In the genomic region with DNA sequence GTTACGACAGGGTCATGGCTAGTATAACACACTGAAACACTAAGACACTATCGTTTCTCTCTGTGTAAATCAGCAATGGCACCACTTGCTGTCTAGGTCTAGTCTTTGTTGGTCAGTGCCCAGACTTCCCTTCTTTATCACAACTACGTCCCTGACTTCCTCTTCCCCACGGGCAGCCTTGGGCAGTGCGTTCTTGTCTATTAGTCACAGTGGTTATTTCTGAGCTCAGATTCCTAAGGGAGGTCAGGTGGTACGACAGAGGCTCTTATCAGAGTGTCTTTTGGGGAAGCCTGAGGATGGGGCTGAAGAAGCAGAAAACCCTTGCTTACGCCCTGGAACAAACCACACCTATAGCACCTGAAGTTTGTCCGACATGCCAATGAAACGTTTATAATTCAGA, we compare ENCODE assay signal across 21 mouse cellular contexts. TPM values are rescaled to one million over a fixed set of nuclear protein-coding genes. Genes with fewer than 3 reads are reported as not detected.
A peak's percentile ranks its signal among the peaks of the same experiment; 100 is the strongest.
DNase-seq lines count a peak whose midpoint lies in the region; ATAC-seq and TF ChIP-seq lines count a peak whose summit lies in the region.
"Had no signal": no experiment of that assay in that cellular context is flagged by ENCODE, and none has a peak within 500 bp of the region (broad histone marks: within the 10 kb centered on the region; RNA-seq: fewer than 3 reads in every experiment).

No protein-coding gene starts in this region.

- no peaks in the 10 kb centered on the region for H3K4me1 ChIP-seq in ES-E14 (ENCODE audit: control insufficient read depth in 2 of 2, insufficient read depth in 2 of 2, low read length in 2 of 2, poor library complexity in 1 of 2)
- no peaks in the 10 kb centered on the region for H3K4me1 ChIP-seq in forebrain, embryonic 15.5 days
- H3K4me1 ChIP-seq in forebrain, embryonic 12.5 days: no peaks in the 10 kb centered on the region
- H3K4me1 ChIP-seq: embryonic facial prominence, embryonic 15.5 days; forebrain, embryonic 10.5 days; intestine, embryonic 15.5 days; neural tube, embryonic 12.5 days had no signal

- 0 out of 2 replicates have a peak, but pooled peaks have one; percentile 35 for ATAC-seq in monocyte, adult 5-6 weeks (replicated peaks; ENCODE audit: insufficient number of reproducible peaks, low FRiP score, low TSS enrichment, poor library complexity, severe bottlenecking)
- ATAC-seq in forebrain, embryonic 15.5 days (replicated peaks): no peak
- ATAC-seq in forebrain, embryonic 12.5 days (ENCODE audit: low FRiP score): no peak
- ATAC-seq: intestine, embryonic 15.5 days had no signal

- H3K4me2 ChIP-seq in forebrain, embryonic 15.5 days (replicated peaks): no peak overlapping the region
- no peak overlapping the region for H3K4me2 ChIP-seq in forebrain, embryonic 12.5 days
- H3K4me2 ChIP-seq: embryonic facial prominence, embryonic 15.5 days; heart, embryonic 15.5 days; hindbrain, embryonic 14.5 days; intestine, embryonic 15.5 days; liver, embryonic 13.5 days; neural tube, embryonic 12.5 days had no signal

- H3K4me3 ChIP-seq in ES-E14 (ENCODE audit: insufficient read depth in 1 of 2, low read depth in 1 of 2, low read length in 2 of 2, poor library complexity in 1 of 2, severe bottlenecking in 1 of 2): no peak overlapping the region
- H3K4me3 ChIP-seq in forebrain, embryonic 15.5 days: no peak overlapping the region
- H3K4me3 ChIP-seq in forebrain, embryonic 12.5 days (replicated peaks): no peak overlapping the region
- H3K4me3 ChIP-seq: embryonic facial prominence, embryonic 15.5 days; forebrain, embryonic 10.5 days; heart, embryonic 15.5 days; intestine, embryonic 15.5 days; left cerebral cortex, adult 2 months; liver, embryonic 13.5 days; neural tube, embryonic 12.5 days had no signal

- WGBS in forebrain, embryonic 15.5 days: 89% methylated on average over 9 of the region's 9 CpGs
- 90% methylated on average over 9 of the region's 9 CpGs for WGBS in forebrain, embryonic 12.5 days

- no peak overlapping the region for H3K9ac ChIP-seq in ES-E14 (ENCODE audit: insufficient read depth, low read depth, low read length, poor library complexity, severe bottlenecking)
- H3K9ac ChIP-seq in forebrain, embryonic 15.5 days (replicated peaks): no peak overlapping the region
- no peak overlapping the region for H3K9ac ChIP-seq in forebrain, embryonic 12.5 days
- H3K9ac ChIP-seq: embryonic facial prominence, embryonic 15.5 days; heart, embryonic 15.5 days; hindbrain, embryonic 14.5 days; intestine, embryonic 15.5 days; liver, embryonic 13.5 days; neural tube, embryonic 12.5 days had no signal

- H3K27ac ChIP-seq in ES-E14 (ENCODE audit: insufficient read depth, low read depth, low read length, poor library complexity, severe bottlenecking): 0 out of 2 replicates have a peak overlapping the region, but pooled peaks have one; percentile 6
- no peak overlapping the region for H3K27ac ChIP-seq in forebrain, embryonic 15.5 days (replicated peaks)
- no peak overlapping the region for H3K27ac ChIP-seq in forebrain, embryonic 12.5 days
- H3K27ac ChIP-seq: embryonic facial prominence, embryonic 15.5 days; forebrain, embryonic 10.5 days; heart, embryonic 15.5 days; hindbrain, embryonic 14.5 days; intestine, embryonic 15.5 days; left cerebral cortex, adult 2 months; liver, embryonic 13.5 days; neural tube, embryonic 12.5 days had no signal

- no peaks in the 10 kb centered on the region for H3K27me3 ChIP-seq in forebrain, embryonic 15.5 days
- H3K27me3 ChIP-seq in forebrain, embryonic 12.5 days: no peaks in the 10 kb centered on the region
- H3K27me3 ChIP-seq: embryonic facial prominence, embryonic 15.5 days; heart, embryonic 15.5 days; intestine, embryonic 15.5 days; liver, embryonic 13.5 days; neural tube, embryonic 12.5 days had no signal

- DNase-seq in heart, adult 11 months: peak; percentile 48
- no peak for DNase-seq in heart, postnatal 4 days
- DNase-seq in ES-E14 (ENCODE audit: low read depth, low spot score): no peak
- peak; percentile 43 to 48 for DNase-seq in adrenal gland, postnatal 36 days
- DNase-seq: B cell, adult 2 months; cerebellum, postnatal 10 days; embryo, embryonic 11 days; gastrocnemius, postnatal 10 days; liver, embryonic 13.5 days; right cerebral cortex, postnatal 25 days; thymus, postnatal 25 days had no signal

- in situ Hi-C loops in ES-E14 (cut with MboI; ENCODE audit: low sequenced_read_pairs in 2 of 2, unreplicated experiment in 2 of 2): no loop called here

- H3K9me3 ChIP-seq in ES-E14 (ENCODE audit: control insufficient read depth, insufficient read depth, low read depth, low read length): no peaks in the 10 kb centered on the region
- no peaks in the 10 kb centered on the region for H3K9me3 ChIP-seq in forebrain, embryonic 15.5 days
- H3K9me3 ChIP-seq in forebrain, embryonic 12.5 days: no peaks in the 10 kb centered on the region
- H3K9me3 ChIP-seq: embryonic facial prominence, embryonic 15.5 days; forebrain, embryonic 10.5 days; heart, embryonic 15.5 days; intestine, embryonic 15.5 days; liver, embryonic 13.5 days; neural tube, embryonic 12.5 days had no signal

- no peaks in the 10 kb centered on the region for H3K36me3 ChIP-seq in ES-E14 (ENCODE audit: control insufficient read depth, insufficient read depth, low read length, poor library complexity, severe bottlenecking)
- peaks cover 13% of the 10 kb centered on the region; the same call in 1 of the 2 replicates for H3K36me3 ChIP-seq in forebrain, embryonic 15.5 days
- H3K36me3 ChIP-seq in forebrain, embryonic 12.5 days (replicated peaks): peaks cover 15% of the 10 kb centered on the region
- H3K36me3 ChIP-seq: intestine, embryonic 15.5 days had no signal

TF ChIP-seq in ES-E14, 5 proteins besides CTCF, POLR2A, EP300 and RAD21:
- TF ChIP-seq MAFK (IDR thresholded peaks at IDR 0.05; ENCODE audit: insufficient read depth, low read depth, low read length) (no peak), CHD2 (IDR thresholded peaks at IDR 0.05; ENCODE audit: low read depth, low read length) (no peak), ZNF384 (IDR thresholded peaks at IDR 0.05; ENCODE audit: low read depth, low read length) (no peak), HCFC1 (IDR thresholded peaks at IDR 0.05; ENCODE audit: borderline replicate concordance, insufficient read depth, low read length) (no peak)
TF ChIP-seq in ES-E14: peak in this region for 0.

RNA-seq across cellular contexts. Expression of a gene that starts 17.5 kb away (rescaled TPM):
- 10 to 100 TPM; 28.3 to 29.2 TPM for total RNA-seq in heart, postnatal 4 days (2021)
- 13.0 and 16.2 TPM in 2 replicates for total RNA-seq in ES-E14 (2012; rRNA removed)
- 10 to 100 TPM; 34.7 to 40.7 TPM for total RNA-seq in adrenal gland, postnatal 36 days (2021)
- total RNA-seq in monocyte, adult 5-6 weeks (2017): 39.2 to 67.6 TPM (median 63.9 TPM) in 3 replicates
- 20.7 and 23.2 TPM in 2 replicates for polyA plus RNA-seq in forebrain, embryonic 15.5 days (2015; fragmentation: Nextera tagmentation; extraction: Ambion mirVana)
- polyA plus RNA-seq in forebrain, embryonic 12.5 days (2016; fragmentation: Nextera tagmentation; extraction: Ambion mirVana): 19.1 and 19.2 TPM in 2 replicates

RNA-seq across cellular contexts. Expression of a gene that starts 48.9 kb away (rescaled TPM):
- 10 to 100 TPM; 55.7 to 56.3 TPM for total RNA-seq in heart, postnatal 4 days (2021)
- 57.9 and 84.2 TPM in 2 replicates for total RNA-seq in ES-E14 (2012; rRNA removed)
- total RNA-seq in adrenal gland, postnatal 36 days (2021): 10 to 100 TPM; 76.4 to 81.5 TPM
- 147 to 181 TPM (median 151 TPM) in 3 replicates for total RNA-seq in monocyte, adult 5-6 weeks (2017)
- 130 and 134 TPM in 2 replicates for polyA plus RNA-seq in forebrain, embryonic 15.5 days (2015; fragmentation: Nextera tagmentation; extraction: Ambion mirVana)
- polyA plus RNA-seq in forebrain, embryonic 12.5 days (2016; fragmentation: Nextera tagmentation; extraction: Ambion mirVana): 209 and 215 TPM in 2 replicates

Comparison
In these comparisons a context has a peak if more than half of its experiments do, and no peak if none do; other contexts are left out.
1. DNase-seq: peak in heart, adult 11 months (single experiment) and adrenal gland, postnatal 36 days (2 of 2); none in heart, postnatal 4 days (single experiment) and ES-E14 (single experiment).